Mouse (Mus musculus) olfactory bulb, adult 2 months (tissue): ENCODE data around the gene Vmn1r18. TPM values are rescaled to one million over a fixed set of nuclear protein-coding genes. Genes with fewer than 3 reads are reported as not detected.
"Not testable (repeated sequence)": the region's sequence is repeated elsewhere in the genome, so short reads cannot be mapped to it uniquely, and the experiment has no call there.

Experiments
- H3K27ac ChIP-seq: fragments of 200-500 bp; 2 replicates; pipeline ENCODE4 v1.5.1; 2012; ENCODE audit warnings: low read depth, low read length; ENCODE audit not compliant: insufficient read depth
- H3K4me1 ChIP-seq: fragments of 200-500 bp; 2 replicates; pipeline ENCODE4 v1.6.1; 2012; ENCODE audit warnings: low read length; ENCODE audit not compliant: control insufficient read depth, insufficient read depth
- H3K4me3 ChIP-seq: fragments of 200-500 bp; 2 replicates; pipeline ENCODE4 v1.5.1; 2012; ENCODE audit warnings: mild to moderate bottlenecking, low read depth, low read length, moderate library complexity; ENCODE audit not compliant: insufficient read depth
- CTCF ChIP-seq: fragments of 200-500 bp; IDR thresholded peaks from 2 replicates; pipeline ENCODE4 v1.5.1; 2012; ENCODE audit warnings: low read depth, mild to moderate bottlenecking, low read length, moderate library complexity; ENCODE audit not compliant: insufficient read depth
- POLR2A ChIP-seq: fragments of 200-500 bp; IDR thresholded peaks from 2 replicates; pipeline ENCODE4 v1.6.1; 2012; ENCODE audit warnings: mild to moderate bottlenecking, low read depth, low read length, moderate library complexity; ENCODE audit not compliant: insufficient read depth
- WGBS: fragments of 180-500 bp; shearing (Covaris S2); methylation state at CpG from one replicate; pipeline ENCODE4 v1.1.7; 2018; 5-methylcytosine and 5-hydroxymethylcytosine counted together
- polyA plus RNA-seq: library from polyadenylated mRNA; stranded (reverse); fragments of >200 nt; gene quantifications from 2 replicates; pipeline ENCODE4 v1.2.4, GENCODE M21; 2012; ENCODE audit warnings: low replicate concordance; ENCODE audit not compliant: missing spikeins, insufficient read depth, insufficient read length

Vmn1r18 gene
- polyA plus RNA-seq = not detected in 2 replicates

- no peak within 1 kb of the TSS for H3K4me3 ChIP-seq
- H3K27ac ChIP-seq = no peak within 1 kb of the TSS
- no peaks in the 10 kb centered on the region for H3K4me1 ChIP-seq
- TF ChIP-seq POLR2A = no peak
- no peak for TF ChIP-seq CTCF
Measured at GRCm38 (mm10) chr6:57395683-57396082, at the start of gene Vmn1r18. Gene Vmn1r18 (minus strand): TSS chr6:57395783.

- Histone ChIP-seq H3K27ac (no peak overlapping the region), H3K4me3 (no peak overlapping the region), H3K4me1 (no peaks in the 10 kb centered on the region)
- TF ChIP-seq POLR2A = no peak
- 75% methylated on average over 1 of the region's 1 CpGs for WGBS
Measured at GRCm38 (mm10) chr6:57431196-57431595, 35.6 kb upstream of the Vmn1r18 start.

GRCm38 (mm10) chr6:57428630-57429029 lies 33.0 kb upstream of the Vmn1r18 start, which contains the start of gene Vmn1r20:
Gene Vmn1r20 (plus strand): TSS chr6:57428930.
- WGBS = 54% methylated on average over 1 of the region's 1 CpGs
- no peaks in the 10 kb centered on the region for H3K4me1 ChIP-seq
- H3K27ac ChIP-seq = no peak within 1 kb of the TSS
- TF ChIP-seq POLR2A (no peak), CTCF (no peak)
- no peak within 1 kb of the TSS for H3K4me3 ChIP-seq

- 69% methylated on average over 3 of the region's 3 CpGs for WGBS
- H3K4me1 ChIP-seq, H3K27ac ChIP-seq, H3K4me3 ChIP-seq: not testable (repeated sequence)
Measured at GRCm38 (mm10) chr6:57403480-57403879, 7.9 kb upstream of the Vmn1r18 start, which contains the start of gene Vmn1r19. Gene Vmn1r19 (plus strand): TSS chr6:57403780.

GRCm38 (mm10) chr6:57367496-57367895 lies 28.1 kb downstream of the Vmn1r18 start:
- TF ChIP-seq CTCF = no peak
- Histone ChIP-seq H3K27ac (no peak overlapping the region), H3K4me3 (no peak overlapping the region), H3K4me1 (no peaks in the 10 kb centered on the region)
- 71% methylated on average over 1 of the region's 1 CpGs for WGBS

- WGBS = 90% methylated on average over 1 of the region's 1 CpGs
- H3K4me3 ChIP-seq, H3K27ac ChIP-seq, H3K4me1 ChIP-seq: not testable (repeated sequence)
Measured at GRCm38 (mm10) chr6:57365866-57366265, 29.7 kb downstream of the Vmn1r18 start.

GRCm38 (mm10) chr6:57363627-57364026 lies 32.0 kb downstream of the Vmn1r18 start, which contains the start of gene Vmn1r17:
Gene Vmn1r17 (minus strand): TSS chr6:57363727.
- WGBS = 92% methylated on average over 1 of the region's 1 CpGs
- H3K4me3 ChIP-seq = no peak within 1 kb of the TSS
- H3K4me1 ChIP-seq = no peaks in the 10 kb centered on the region
- no peak within 1 kb of the TSS for H3K27ac ChIP-seq
- TF ChIP-seq POLR2A (no peak), CTCF (no peak)

- Histone ChIP-seq H3K4me3 (no peak overlapping the region), H3K4me1 (no peaks in the 10 kb centered on the region), H3K27ac (no peak overlapping the region)
- TF ChIP-seq POLR2A (no peak), CTCF (no peak)
- 35% methylated on average over 2 of the region's 2 CpGs for WGBS
Measured at GRCm38 (mm10) chr6:57356864-57357263, 38.7 kb downstream of the Vmn1r18 start.

- no peaks in the 10 kb centered on the region for H3K4me1 ChIP-seq
- WGBS = 74% methylated on average over 3 of the region's 3 CpGs
- H3K4me3 ChIP-seq = no peak within 1 kb of the TSS
- TF ChIP-seq CTCF (no peak), POLR2A (no peak)
- no peak within 1 kb of the TSS for H3K27ac ChIP-seq
Measured at GRCm38 (mm10) chr6:57329394-57329793, 66.2 kb downstream of the Vmn1r18 start, which contains the start of gene Vmn1r16. Gene Vmn1r16 (minus strand): TSS chr6:57329494.

Other genes starting within 250 kb of the Vmn1r18 start
- not detected in 2 replicates for gene Vmn1r12, start 238.9 kb downstream of the Vmn1r18 start, polyA plus RNA-seq
- not detected in 2 replicates for gene Vmn1r13, start 192.5 kb downstream of the Vmn1r18 start, polyA plus RNA-seq
- not detected in 2 replicates for gene Vmn1r14, start 164.1 kb downstream of the Vmn1r18 start, polyA plus RNA-seq
- not detected in 2 replicates for gene Vmn1r15, start 137.8 kb downstream of the Vmn1r18 start, polyA plus RNA-seq
- not detected in 2 replicates for gene Vmn1r16, start 66.3 kb downstream of the Vmn1r18 start, polyA plus RNA-seq
- not detected in 2 replicates for gene Vmn1r17, start 32.1 kb downstream of the Vmn1r18 start, polyA plus RNA-seq
- gene Vmn1r19, start 8.0 kb upstream of the Vmn1r18 start, polyA plus RNA-seq = not detected in 2 replicates
- gene Vmn1r20, start 33.1 kb upstream of the Vmn1r18 start, polyA plus RNA-seq = not detected in 2 replicates
- not detected in 2 replicates for gene Ppm1k, start 139.7 kb upstream of the Vmn1r18 start, polyA plus RNA-seq
- not detected in 2 replicates for gene Herc6, start 185.2 kb upstream of the Vmn1r18 start, polyA plus RNA-seq